Mouse (Mus musculus) MEL (cell line): ENCODE measurements around the gene Cnksr1. TPM values are rescaled to one million over a fixed set of nuclear protein-coding genes. Genes with fewer than 3 reads are reported as not detected.

ENCODE experiments used
- BHLHE40 ChIP-seq: IDR thresholded peaks from 2 replicates; pipeline ENCODE4 v1.6.1; 2012; ENCODE audit warnings: low read depth, mild to moderate bottlenecking, inconsistent platforms, low read length, improper control_type of control experiment, borderline replicate concordance
- CHD1 ChIP-seq: IDR thresholded peaks from 2 replicates; pipeline ENCODE4 v1.6.1; 2012; ENCODE audit warnings: low read depth, mild to moderate bottlenecking, inconsistent platforms, low read length, improper control_type of control experiment
- E2F4 ChIP-seq: IDR thresholded peaks from 2 replicates; pipeline ENCODE4 v1.6.1; 2011; ENCODE audit warnings: low read depth, low read length, improper control_type of control experiment, borderline replicate concordance
- GATA1 ChIP-seq: IDR thresholded peaks from 2 replicates; pipeline ENCODE4 v1.6.1; 2011; ENCODE audit warnings: low read depth, low read length, improper control_type of control experiment
- KAT2A ChIP-seq: conservative IDR thresholded peaks from 2 replicates; pipeline ENCODE4 v1.6.1; 2012; ENCODE audit warnings: low read depth, low read length, improper control_type of control experiment, inconsistent platforms
- MAFK ChIP-seq: IDR thresholded peaks from 2 replicates; pipeline ENCODE4 v1.6.1; 2011; ENCODE audit warnings: low read depth, mild to moderate bottlenecking, low read length, improper control_type of control experiment, borderline replicate concordance
- MAZ ChIP-seq: IDR thresholded peaks from 2 replicates; pipeline ENCODE4 v1.6.1; 2012; ENCODE audit warnings: low read depth, mild to moderate bottlenecking, inconsistent platforms, low read length, improper control_type of control experiment
- MEF2A ChIP-seq: IDR thresholded peaks from 2 replicates; pipeline ENCODE4 v1.6.1; 2014; ENCODE audit warnings: low read depth, mild to moderate bottlenecking, inconsistent platforms, low read length, improper control_type of control experiment; ENCODE audit not compliant: poor library complexity, insufficient replicate concordance, severe bottlenecking; ENCODE audit errors: extremely low read depth
- MXI1 ChIP-seq: IDR thresholded peaks from 2 replicates; pipeline ENCODE4 v1.6.1; 2011; ENCODE audit warnings: mild to moderate bottlenecking, low read depth, low read length, improper control_type of control experiment
- MYC ChIP-seq: IDR thresholded peaks from 2 replicates; pipeline ENCODE4 v1.6.1; 2011; ENCODE audit warnings: low read depth, mild to moderate bottlenecking, low read length, improper control_type of control experiment, moderate library complexity
- NELFE ChIP-seq: IDR thresholded peaks from 2 replicates; pipeline ENCODE4 v1.6.1; 2011; ENCODE audit warnings: low read depth, low read length, improper control_type of control experiment
- NRF1 ChIP-seq: IDR thresholded peaks from 2 replicates; pipeline ENCODE4 v1.6.1; 2014; ENCODE audit warnings: low read depth, mild to moderate bottlenecking, inconsistent platforms, low read length, improper control_type of control experiment, moderate library complexity; ENCODE audit not compliant: poor library complexity, insufficient read depth, severe bottlenecking
- POLR2A ChIP-seq, 2 experiments: IDR thresholded peaks; 2 replicates each; pipeline ENCODE4 v1.6.1; 2011 to 2012; ENCODE audit warnings: low read length in 2 of 2, mild to moderate bottlenecking in 2 of 2, control low read depth in 1 of 2, improper control_type of control experiment in 1 of 2, low read depth in 1 of 2, moderate library complexity in 1 of 2; ENCODE audit not compliant: control insufficient read depth in 1 of 2, insufficient read depth in 1 of 2, poor library complexity in 1 of 2
- RAD21 ChIP-seq: IDR thresholded peaks from 2 replicates; pipeline ENCODE4 v1.6.1; 2011; ENCODE audit warnings: mild to moderate bottlenecking, low read depth, low read length, improper control_type of control experiment
- RCOR1 ChIP-seq: IDR thresholded peaks from 2 replicates; pipeline ENCODE4 v1.6.1; 2012; ENCODE audit warnings: low read depth, mild to moderate bottlenecking, inconsistent platforms, low read length, improper control_type of control experiment
- TAL1 ChIP-seq: IDR thresholded peaks from 2 replicates; pipeline ENCODE4 v1.6.1; 2012; ENCODE audit warnings: mild to moderate bottlenecking, inconsistent platforms, low read length, moderate library complexity, mixed read lengths
- TBP ChIP-seq: IDR thresholded peaks from 2 replicates; pipeline ENCODE4 v1.8.0; 2011; ENCODE audit warnings: low read depth, low read length, improper control_type of control experiment
- TCF12 ChIP-seq: IDR thresholded peaks from 2 replicates; pipeline ENCODE4 v1.6.1; 2014; ENCODE audit warnings: low read depth, mild to moderate bottlenecking, inconsistent platforms, low read length, improper control_type of control experiment, moderate library complexity
- UBTF ChIP-seq: IDR thresholded peaks from 2 replicates; pipeline ENCODE4 v1.6.1; 2012; ENCODE audit warnings: low read depth, mild to moderate bottlenecking, inconsistent platforms, low read length, improper control_type of control experiment, moderate library complexity, borderline replicate concordance; ENCODE audit not compliant: insufficient read depth
- ZC3H11A ChIP-seq: IDR thresholded peaks from 2 replicates; pipeline ENCODE4 v1.6.1; 2012; ENCODE audit warnings: low read depth, mild to moderate bottlenecking, inconsistent platforms, low read length, improper control_type of control experiment
- ZKSCAN1 ChIP-seq: IDR thresholded peaks from 2 replicates; pipeline ENCODE4 v1.6.1; 2012; ENCODE audit warnings: low read depth, mild to moderate bottlenecking, inconsistent platforms, low read length, improper control_type of control experiment, moderate library complexity
- ZMIZ1 ChIP-seq: IDR thresholded peaks from 2 replicates; pipeline ENCODE4 v1.6.1; 2012; ENCODE audit warnings: low read depth, mild to moderate bottlenecking, inconsistent platforms, low read length, improper control_type of control experiment, moderate library complexity
- ZNF384 ChIP-seq: IDR thresholded peaks from 2 replicates; pipeline ENCODE4 v1.6.1; 2012; ENCODE audit warnings: low read depth, mild to moderate bottlenecking, inconsistent platforms, low read length, improper control_type of control experiment
- polyA plus RNA-seq, 2 experiments: library from polyadenylated mRNA; stranded (reverse) in 1 of 2; unstranded in 1 of 2; fragments of >175 nt in 1 of 2; fragments of >200 nt in 1 of 2; gene quantifications; 2 replicates each; pipeline versions ENCODE4 v1.2.1 to v1.2.4; 2012; ENCODE audit warnings: low replicate concordance in 2 of 2, low read depth in 1 of 2; ENCODE audit not compliant: insufficient read length in 2 of 2, insufficient read depth in 1 of 2, missing spikeins in 1 of 2
- total RNA-seq: library from RNA; depleted of rRNA; stranded (reverse); fragments of 300-350 nt; gene quantifications from 2 replicates; pipeline ENCODE4 v1.2.3, GENCODE M21; 2012

Cnksr1 gene
- total and polyA plus RNA-seq, 3 experiments, result 0.07 TPM; not detected in 2

- TF ChIP-seq MEF2A (no peak), TBP (peak; percentile 65), NELFE (peak; percentile 85), MAFK (no peak), RCOR1 (no peak), UBTF (no peak), KAT2A (peak; percentile 50; the same call in 1 of the 2 replicates), E2F4 (no peak), MYC (peak; percentile 93), TAL1 (peak; percentile 57), BHLHE40 (peak; percentile 61; the same call in 1 of the 2 replicates), ZKSCAN1 (no peak), NRF1 (no peak), ZMIZ1 (no peak), ZNF384 (no peak), ZC3H11A (no peak), GATA1 (0 out of 2 replicates have a peak, but pooled peaks have one; percentile 8), MXI1 (peak; percentile 99), TCF12 (peak; percentile 55; the same call in 1 of the 2 replicates), CHD1 (no peak), POLR2A (IDR thresholded peaks at IDR 0.05; ENCODE audit: control insufficient read depth in 1 of 2, insufficient read depth in 1 of 2, low read depth in 1 of 2, low read length in 2 of 2, poor library complexity in 1 of 2) (peak; percentile 57 to 85; a peak in 3 of 4 replicates), MAZ (peak; percentile 71; the same call in 1 of the 2 replicates), RAD21 (no peak)
Observed at GRCm38 (mm10) chr4:134245148-134245843, 7.1 kb upstream of the Cnksr1 start, which contains the start of gene Zfp593 (continued).
